Mouse (Mus musculus): ENCODE data around the gene Lgalsl.

GRCm38 (mm10) chr11:20788070-20788469 is 42.8 kb downstream of the Lgalsl start:
- TF ChIP-seq GATA1 (IDR thresholded peaks at IDR 0.05; ENCODE audit: borderline replicate concordance, low read length) (no peak), FLI1 (IDR thresholded peaks at IDR 0.05; ENCODE audit: low read length) (no peak)
